Mouse (Mus musculus): ENCODE results near the gene Faah. TPM values are rescaled to one million over a fixed set of nuclear protein-coding genes. Genes with fewer than 3 reads are reported as not detected.

Gene Faah
- total RNA-seq (2023) = 100 to 1,000 TPM; 134 to 137 TPM

GRCm38 (mm10) chr4:116017902-116018746 lies at the start of gene Faah:
Gene Faah, minus strand, starts transcription at chr4:116017926.

GRCm38 (mm10) chr4:116053399-116053961 lies 35.8 kb upstream of the Faah start, which contains the start of gene Nsun4:
Gene Nsun4, minus strand, starts transcription at chr4:116053876.

GRCm38 (mm10) chr4:115939295-115940102 lies 78.2 kb downstream of the Faah start, which contains the start of gene Dmbx1:
Gene Dmbx1, minus strand, starts transcription at chr4:115939926.

Other genes starting within 250 kb of the Faah start
- under 1 TPM; 0.77 to 0.96 TPM for gene Tex38, start 236.9 kb downstream of the Faah start, total RNA-seq (2023)
- 10 to 100 TPM; 26.5 to 27.4 TPM for gene Atpaf1, start 233.1 kb downstream of the Faah start, total RNA-seq (2023)
- gene Mob3c, start 189.8 kb downstream of the Faah start, total RNA-seq (2023) = 10 to 100 TPM; 18.5 to 27.8 TPM
- gene Mknk1, start 178.7 kb downstream of the Faah start, total RNA-seq (2023) = 10 to 100 TPM; 67.6 to 68.0 TPM
- gene Kncn, start 133.5 kb downstream of the Faah start, total RNA-seq (2023) = 1 to 10 TPM in 1 of 2 experiments, under 1 TPM in 1; 0.56 to 1.6 TPM
- gene 6430628N08Rik, start 127.3 kb downstream of the Faah start, total RNA-seq (2023) = not detected
- gene Dmbx1, start 78.0 kb downstream of the Faah start, total RNA-seq (2023) = not detected
- gene Nsun4, start 36.0 kb upstream of the Faah start, total RNA-seq (2023) = 10 to 100 TPM; 39.9 to 42.2 TPM
- gene Uqcrh, start 57.1 kb upstream of the Faah start, total RNA-seq (2023) = 100 to 1,000 TPM; 373 to 376 TPM
- 10 to 100 TPM; 28.2 to 33.2 TPM for gene Lrrc41, start 57.3 kb upstream of the Faah start, total RNA-seq (2023)
- 1 to 10 TPM in 1 of 2 experiments, under 1 TPM in 1; 0.53 to 1.3 TPM for gene Rad54l, start 105.8 kb upstream of the Faah start, total RNA-seq (2023)
- gene Pomgnt1, start 105.9 kb upstream of the Faah start, total RNA-seq (2023) = 10 to 100 TPM; 29.3 to 33.7 TPM
- not detected for gene Lurap1, start 133.4 kb upstream of the Faah start, total RNA-seq (2023)
- gene Tspan1, start 149.7 kb upstream of the Faah start, total RNA-seq (2023) = not detected
- gene 1700042G07Rik, start 155.4 kb upstream of the Faah start, total RNA-seq (2023) = not detected
- not detected for gene Gm49337, start 155.5 kb upstream of the Faah start, total RNA-seq (2023)
- 1 to 10 TPM; 4.8 to 6.2 TPM for gene Pik3r3, start 203.7 kb upstream of the Faah start, total RNA-seq (2023)